Mouse (Mus musculus): Measurements from ENCODE around the gene Chn2.

GRCm38 (mm10) chr6:54305777-54306176, 266.4 kb downstream of the Chn2 start:
- TF ChIP-seq GATA1 (IDR thresholded peaks at IDR 0.05; ENCODE audit: borderline replicate concordance, low read length) = no peak
- no peak for TF ChIP-seq FLI1 (IDR thresholded peaks at IDR 0.05; ENCODE audit: low read length)
